Mouse (Mus musculus) neural tube, embryonic 13.5 days (tissue): Measurements from ENCODE around the gene Gm29133. TPM values are rescaled to one million over a fixed set of nuclear protein-coding genes. Genes with fewer than 3 reads are reported as not detected.

Experiments used
- ATAC-seq: fragments of 200-750 bp; cut with Nextera tagmentation; 2 replicates; pipeline ENCODE4 v1.8.0; 2017; ENCODE audit warnings: low read depth, mild to moderate bottlenecking, moderate TSS enrichment, moderate library complexity
- H3K27ac ChIP-seq: fragments of 300-500 bp; sonication (generic); replicated peaks from 2 replicates; pipeline ENCODE4 v1.5.1; 2015; ENCODE audit warnings: moderate library complexity, mild to moderate bottlenecking, inconsistent platforms
- H3K27me3 ChIP-seq: fragments of 300-500 bp; sonication (generic); 2 replicates; pipeline ENCODE4 v1.6.1; 2015; ENCODE audit warnings: mild to moderate bottlenecking, inconsistent platforms
- H3K36me3 ChIP-seq: fragments of 300-500 bp; sonication (generic); 2 replicates; pipeline ENCODE4 v1.6.1; 2015; ENCODE audit warnings: mild to moderate bottlenecking, inconsistent platforms
- H3K4me1 ChIP-seq: fragments of 300-500 bp; sonication (generic); replicated peaks from 2 replicates; pipeline ENCODE4 v1.6.1; 2015; ENCODE audit warnings: inconsistent platforms
- H3K4me2 ChIP-seq: fragments of 300-500 bp; sonication (generic); 2 replicates; pipeline ENCODE4 v1.6.1; 2015; ENCODE audit warnings: inconsistent platforms, mild to moderate bottlenecking, moderate library complexity
- H3K4me3 ChIP-seq: fragments of 300-500 bp; sonication (generic); 2 replicates; pipeline ENCODE4 v1.5.1; 2015; ENCODE audit warnings: mild to moderate bottlenecking, inconsistent platforms
- H3K9ac ChIP-seq: fragments of 300-500 bp; sonication (generic); 2 replicates; pipeline ENCODE4 v1.6.1; 2015; ENCODE audit warnings: moderate library complexity, mild to moderate bottlenecking, inconsistent platforms
- H3K9me3 ChIP-seq: fragments of 300-500 bp; sonication (generic); 2 replicates; pipeline ENCODE4 v1.6.1; 2016; ENCODE audit warnings: inconsistent platforms
- WGBS: fragments of 180-500 bp; shearing (Covaris S2); methylation state at CpG from one replicate; pipeline ENCODE4 v1.1.7; 2015; 5-methylcytosine and 5-hydroxymethylcytosine counted together
- polyA plus RNA-seq: library from polyadenylated mRNA; unstranded; fragments of >200 nt; fragmentation: Nextera tagmentation; extraction: Ambion mirVana; gene quantifications from 2 replicates; pipeline ENCODE4 v1.2.1, GENCODE M21; 2015

Gene Gm29133
- polyA plus RNA-seq, 1 experiment from 2014 or later = not detected

- Histone ChIP-seq H3K9me3 (no peaks in the 10 kb centered on the region), H3K4me3 (no peak overlapping the region), H3K4me2 (no peak overlapping the region), H3K9ac (no peak overlapping the region), H3K36me3 (no peaks in the 10 kb centered on the region), H3K4me1 (no peaks in the 10 kb centered on the region), H3K27ac (no peak overlapping the region), H3K27me3 (no peaks in the 10 kb centered on the region)
- ATAC-seq = no peak
- 98% methylated on average over 1 of the region's 1 CpGs for WGBS
These were observed 75.9 kb downstream of the Gm29133 start for GRCm38 (mm10) chr3:75823934-75824333.

- Histone ChIP-seq H3K4me1 (no peaks in the 10 kb centered on the region), H3K27me3 (no peaks in the 10 kb centered on the region), H3K9ac (no peak overlapping the region), H3K27ac (no peak overlapping the region), H3K9me3 (no peaks in the 10 kb centered on the region), H3K36me3 (no peaks in the 10 kb centered on the region), H3K4me3 (no peak overlapping the region), H3K4me2 (no peak overlapping the region)
- WGBS = 81% methylated on average over 1 of the region's 1 CpGs
- no peak for ATAC-seq
These were observed 76.5 kb downstream of the Gm29133 start for GRCm38 (mm10) chr3:75824458-75824857.

- no peaks in the 10 kb centered on the region for H3K9me3 ChIP-seq
- WGBS = 86% methylated on average over 2 of the region's 2 CpGs
- no peak for ATAC-seq
- H3K27me3 ChIP-seq = no peaks in the 10 kb centered on the region
- no peak overlapping the region for H3K4me2 ChIP-seq
- no peak overlapping the region for H3K4me3 ChIP-seq
- no peak overlapping the region for H3K9ac ChIP-seq
- H3K27ac ChIP-seq = no peak overlapping the region
- no peaks in the 10 kb centered on the region for H3K4me1 ChIP-seq
- H3K36me3 ChIP-seq = no peaks in the 10 kb centered on the region
These were observed 86.8 kb downstream of the Gm29133 start for GRCm38 (mm10) chr3:75834827-75835226.

- H3K36me3 ChIP-seq = no peaks in the 10 kb centered on the region
- H3K9ac ChIP-seq = no peak overlapping the region
- no peaks in the 10 kb centered on the region for H3K27me3 ChIP-seq
- no peak overlapping the region for H3K4me3 ChIP-seq
- no peak overlapping the region for H3K4me2 ChIP-seq
- no peak overlapping the region for H3K27ac ChIP-seq
- no peaks in the 10 kb centered on the region for H3K9me3 ChIP-seq
- 85% methylated on average over 5 of the region's 5 CpGs for WGBS
- H3K4me1 ChIP-seq = no peaks in the 10 kb centered on the region
- no peak for ATAC-seq
These were observed 87.4 kb downstream of the Gm29133 start for GRCm38 (mm10) chr3:75835286-75835967.

Other genes starting within 250 kb of the Gm29133 start
- 85.9 and 88.9 TPM in 2 replicates for gene Pdcd10, start 191.3 kb upstream of the Gm29133 start, polyA plus RNA-seq
- gene Serpini1, start 190.7 kb upstream of the Gm29133 start, polyA plus RNA-seq = 133 and 145 TPM in 2 replicates
- gene Golim4, start 208.8 kb downstream of the Gm29133 start, polyA plus RNA-seq = 37.6 and 42.4 TPM in 2 replicates